Mouse (Mus musculus) thymus, adult 2 months (tissue): ENCODE results near the gene Rin2.

Source experiments
- CTCF ChIP-seq: fragments of 200-500 bp; IDR thresholded peaks from 2 replicates; pipeline ENCODE4 v1.5.1; 2012; ENCODE audit warnings: mild to moderate bottlenecking, control low read depth, low read length, moderate library complexity, borderline replicate concordance; ENCODE audit not compliant: control insufficient read depth, poor library complexity, insufficient read depth; ENCODE audit errors: extremely low read depth
- POLR2A ChIP-seq: fragments of 200-500 bp; IDR thresholded peaks from 2 replicates; pipeline ENCODE4 v1.6.1; 2012; ENCODE audit warnings: mild to moderate bottlenecking, low read length, control low read depth, moderate library complexity; ENCODE audit not compliant: control insufficient read depth, poor library complexity, insufficient read depth; ENCODE audit errors: extremely low read depth

- TF ChIP-seq POLR2A (no peak), CTCF (no peak)
These were observed 55.9 kb downstream of the Rin2 start for GRCm38 (mm10) chr2:145730905-145731304.
